Mouse (Mus musculus) cerebral cortex, adult 2 months (tissue): ENCODE results near the gene Catsperd.

Source experiments
- WGBS: fragments of 180-500 bp; shearing (Covaris S2); methylation state at CpG from one replicate; pipeline ENCODE4 v1.1.7; 2018; 5-methylcytosine and 5-hydroxymethylcytosine counted together

Catsperd gene

DNA sequence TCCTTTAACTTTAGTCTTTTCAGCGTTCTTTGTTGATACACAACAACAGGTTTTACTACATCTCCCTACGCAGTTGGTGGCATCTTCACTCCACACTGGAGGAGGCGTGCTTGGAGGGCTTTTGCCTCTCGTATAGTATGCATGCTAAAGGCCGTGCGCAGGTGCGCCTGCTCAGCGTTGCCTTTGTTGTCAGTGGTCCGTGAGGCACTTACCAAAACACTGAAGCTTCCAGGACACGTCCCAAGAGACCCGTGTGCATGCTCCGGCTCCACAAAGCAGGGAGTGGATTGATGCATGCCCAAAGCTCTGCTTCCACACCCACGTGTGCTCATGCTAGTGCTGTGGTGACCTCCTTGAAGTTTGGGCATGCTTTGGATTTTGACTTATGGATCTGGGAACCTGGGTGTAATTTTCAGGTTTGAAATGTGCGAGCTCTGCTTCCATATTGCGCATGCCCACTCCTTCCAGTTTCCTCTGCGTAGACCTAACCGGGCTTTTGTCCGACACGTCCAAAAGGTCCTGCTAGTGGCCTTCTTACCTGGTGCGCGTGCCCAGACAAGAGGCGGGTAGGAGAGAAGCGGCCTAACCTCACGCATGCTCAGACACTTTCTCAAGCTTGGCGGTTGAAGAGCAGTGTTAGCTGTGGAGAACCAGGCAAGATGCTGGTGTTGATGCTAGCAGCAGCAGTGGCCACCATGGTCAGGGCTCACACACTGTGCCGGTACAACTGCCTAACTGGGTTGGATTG lies at the start of gene Catsperd:
Gene Catsperd, plus strand, starts transcription at position 614 of the 748 bp plus-strand sequence.
- WGBS, result 13% methylated on average over 26 of the region's 26 CpGs

DNA sequence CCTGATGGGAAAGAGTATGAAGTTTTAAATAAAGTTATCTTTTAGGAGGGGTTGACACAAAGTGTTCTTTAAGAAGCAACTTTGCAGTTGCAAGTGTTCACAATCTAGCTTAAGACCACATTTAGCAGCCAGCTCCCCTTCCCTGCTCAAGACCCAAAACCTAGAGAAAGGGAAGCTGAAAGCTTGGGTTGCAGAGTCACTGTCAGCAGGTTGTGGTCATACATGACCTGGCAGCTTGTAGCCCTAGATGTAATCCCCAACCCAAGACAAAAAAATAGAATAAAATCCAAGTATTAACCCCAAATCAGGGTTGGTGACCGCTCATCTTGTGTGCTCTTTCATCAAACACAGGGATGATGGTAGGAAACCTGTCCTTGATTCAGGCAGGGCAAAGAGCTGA lies 44.9 kb upstream of the Catsperd start:
- 59% methylated on average over 1 of the region's 1 CpGs for WGBS

- 1% methylated on average over 33 of the region's 33 CpGs for WGBS
Observed at GRCm38 (mm10) chr17:56583611-56584256, 44.2 kb upstream of the Catsperd start.

- 1% methylated on average over 95 of the region's 101 CpGs for WGBS
Observed at GRCm38 (mm10) chr17:56584257-56585130, 43.4 kb upstream of the Catsperd start, which contains the start of the genes Safb2 and Safb. Safb2 (minus strand) TSS chr17:56584585. Safb (plus strand) TSS chr17:56584825.

DNA sequence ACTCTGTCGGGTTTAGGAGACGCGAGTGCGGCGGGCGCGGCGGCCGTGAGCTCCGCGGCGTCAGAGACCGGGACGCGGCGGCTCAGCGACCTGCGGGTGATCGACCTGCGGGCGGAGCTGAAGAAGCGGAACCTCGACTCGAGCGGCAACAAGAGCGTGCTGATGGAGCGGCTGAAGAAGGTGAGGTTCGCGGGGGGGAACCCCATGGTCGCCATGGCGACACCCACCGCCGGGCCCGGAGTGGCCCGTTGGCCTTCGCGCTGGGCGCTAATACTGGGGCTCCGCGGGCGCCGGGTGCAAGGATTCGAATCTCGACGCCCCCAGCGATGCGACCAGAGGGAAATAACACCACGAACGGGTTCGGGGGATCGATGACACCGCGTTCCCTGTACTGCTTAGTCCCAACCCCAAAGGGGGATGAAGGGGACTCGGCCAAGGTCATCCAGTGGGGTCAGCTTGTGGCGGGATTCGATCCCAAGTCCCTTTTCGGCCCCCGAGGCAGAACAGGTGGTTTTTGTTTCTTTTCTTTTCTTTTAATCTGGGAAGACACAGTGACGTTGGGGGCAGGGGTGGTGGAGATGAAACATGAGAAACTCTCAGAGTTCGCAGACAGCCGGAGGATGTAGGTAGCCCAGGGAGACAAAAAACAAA lies 42.6 kb upstream of the Catsperd start:
- under 1% methylated on average over 61 of the region's 61 CpGs for WGBS

DNA sequence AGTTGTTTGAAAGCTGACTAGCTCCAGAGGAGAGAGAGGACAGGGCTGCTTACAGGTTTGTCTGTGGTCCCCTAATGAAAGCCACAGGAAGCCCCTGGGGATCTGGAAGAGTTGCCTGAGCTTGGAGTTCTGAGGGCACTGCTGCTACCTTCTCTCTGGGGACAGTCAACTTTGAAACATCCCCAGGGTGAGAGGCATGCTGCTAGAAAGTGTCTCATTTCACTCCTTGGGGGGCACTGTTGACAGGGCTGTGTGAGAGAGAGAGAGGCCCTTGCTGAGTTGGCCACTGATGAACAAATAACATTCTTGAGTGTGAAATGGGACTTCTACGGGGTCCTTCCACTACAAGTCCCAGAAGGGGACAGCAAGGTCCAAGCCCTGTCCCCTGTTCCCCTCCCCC lies 40.2 kb upstream of the Catsperd start:
- WGBS, result 59% methylated on average over 1 of the region's 1 CpGs

- WGBS, result 90% methylated on average over 4 of the region's 4 CpGs
Observed at GRCm38 (mm10) chr17:56588921-56589320, 39.0 kb upstream of the Catsperd start.

DNA sequence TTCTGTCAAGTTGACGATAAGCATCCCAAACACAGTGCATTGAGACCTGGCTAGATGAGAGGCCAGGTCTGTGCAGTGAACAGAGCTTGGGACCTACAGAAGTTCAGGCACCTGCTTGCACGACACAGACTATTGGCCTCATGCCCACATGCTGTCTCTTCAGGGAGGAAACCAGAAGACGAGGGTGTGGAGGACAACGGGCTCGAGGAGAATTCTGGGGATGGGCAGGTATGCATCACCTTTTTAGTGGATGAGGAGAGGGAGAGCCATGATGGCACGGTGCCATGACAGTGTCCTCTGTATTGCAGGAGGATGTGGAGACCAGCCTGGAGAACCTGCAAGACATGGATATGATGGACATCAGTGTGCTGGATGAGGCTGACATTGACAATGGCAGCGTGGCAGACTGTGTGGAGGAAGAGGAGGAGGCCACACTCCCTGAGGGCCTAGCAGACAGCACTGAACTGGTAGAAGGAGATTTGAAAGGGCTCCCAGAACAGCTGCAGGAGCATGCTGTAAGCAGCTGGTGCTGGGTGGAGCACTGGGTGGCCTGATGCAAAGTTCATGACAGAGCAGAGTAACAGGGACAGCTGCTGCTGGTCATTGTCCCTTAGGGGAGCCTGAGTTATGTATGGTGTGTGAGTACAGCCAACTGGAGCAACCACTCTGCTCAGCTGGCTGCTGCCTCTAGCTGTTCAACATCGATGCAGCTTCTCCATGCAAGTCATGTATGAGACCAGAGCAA lies 34.2 kb upstream of the Catsperd start:
- WGBS, result 59% methylated on average over 8 of the region's 8 CpGs

DNA sequence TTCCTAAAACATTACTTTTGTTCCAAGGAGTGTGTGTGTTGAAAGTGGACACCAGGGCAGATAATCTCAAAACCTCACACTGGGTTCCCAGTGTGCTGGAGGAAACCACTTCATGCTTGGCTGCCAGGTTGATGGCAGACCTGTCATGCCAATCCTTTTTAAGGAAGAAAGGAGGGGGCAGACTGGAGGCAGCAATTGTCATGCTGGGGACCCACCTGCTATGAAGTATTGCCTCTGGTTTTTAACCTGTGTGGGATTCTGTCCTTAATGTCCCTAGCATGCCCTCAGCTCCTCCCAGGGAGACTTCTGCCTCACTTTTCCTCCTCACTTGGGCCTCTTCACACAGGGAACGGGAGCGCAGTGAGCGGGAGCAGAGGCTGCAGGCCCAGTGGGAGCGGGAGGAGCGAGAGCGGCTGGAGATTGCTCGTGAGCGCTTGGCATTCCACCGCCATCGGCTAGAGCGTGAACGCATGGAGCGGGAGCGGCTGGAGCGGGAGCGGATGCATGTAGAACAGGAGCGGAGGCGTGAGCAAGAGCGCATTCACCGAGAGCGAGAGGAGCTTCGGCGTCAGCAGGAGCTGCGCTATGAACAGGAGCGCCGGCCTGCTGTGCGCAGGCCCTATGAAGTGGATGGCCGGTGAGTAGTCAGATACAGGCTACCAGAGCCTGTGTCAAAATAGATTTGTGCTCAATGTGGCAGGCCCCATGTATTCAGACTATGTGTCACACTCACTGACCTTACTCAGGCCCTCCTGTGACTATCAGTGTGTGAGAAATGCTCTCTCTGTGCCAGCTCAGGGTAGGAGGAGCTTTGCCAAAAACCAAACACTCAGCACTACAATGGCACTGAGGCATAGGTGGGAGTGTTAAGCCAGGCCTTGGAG lies 24.5 kb upstream of the Catsperd start:
- 93% methylated on average over 28 of the region's 28 CpGs for WGBS

DNA sequence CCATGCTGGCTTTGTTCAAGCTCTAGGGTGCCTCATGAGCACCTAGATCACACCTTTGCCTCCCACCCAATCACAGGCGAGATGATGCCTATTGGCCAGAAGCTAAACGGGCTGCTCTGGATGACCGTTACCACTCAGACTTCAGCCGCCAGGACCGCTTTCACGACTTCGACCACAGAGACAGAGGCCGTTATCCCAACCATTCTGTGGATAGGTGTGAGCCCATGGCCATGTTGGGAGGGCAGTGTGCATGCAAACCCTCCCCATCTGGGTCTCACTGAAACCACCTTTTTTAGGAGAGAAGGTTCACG lies 23.9 kb upstream of the Catsperd start:
- WGBS, result 83% methylated on average over 9 of the region's 9 CpGs

DNA sequence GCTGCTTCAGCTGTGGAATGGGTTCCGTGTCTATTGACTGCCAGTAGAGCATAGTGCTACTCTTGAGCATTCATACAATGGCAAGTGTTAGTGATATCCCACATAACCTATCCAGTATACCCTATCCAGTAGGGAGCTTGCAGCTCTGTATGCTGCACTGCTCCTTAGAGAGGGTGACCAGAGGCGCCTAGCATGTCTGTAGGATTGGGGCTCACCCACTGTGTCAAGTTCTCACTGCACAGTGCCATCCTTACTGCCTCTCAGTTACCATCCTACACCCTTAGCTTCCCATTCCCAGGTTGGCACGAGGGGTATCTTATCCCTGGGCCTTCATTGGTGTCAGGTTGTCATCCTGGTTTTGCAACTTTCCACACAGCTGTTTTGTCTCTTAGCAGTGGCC lies 23.5 kb upstream of the Catsperd start:
- WGBS, result 83% methylated on average over 3 of the region's 3 CpGs

DNA sequence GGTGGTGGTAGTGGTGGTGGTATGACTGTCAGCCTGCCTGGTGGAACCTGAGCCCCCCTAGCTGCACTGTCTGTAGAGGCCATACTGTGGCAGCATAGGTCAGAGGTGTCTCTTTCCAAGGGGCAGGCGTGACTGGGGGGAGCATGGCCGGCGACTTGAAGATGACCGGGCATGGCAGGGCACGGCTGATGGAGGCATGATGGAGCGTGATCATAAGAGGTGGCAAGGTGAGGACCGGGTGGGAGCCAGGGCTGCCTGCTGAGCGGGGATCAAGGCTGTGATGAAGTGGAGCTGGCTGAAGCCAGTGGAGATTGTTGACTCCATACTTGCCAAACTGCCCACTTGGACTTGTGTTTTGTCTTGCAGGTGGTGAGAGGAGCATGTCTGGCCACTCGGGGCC lies 22.5 kb upstream of the Catsperd start:
- 85% methylated on average over 9 of the region's 9 CpGs for WGBS

GRCm38 (mm10) chr17:56607521-56608062 lies 20.4 kb upstream of the Catsperd start:
- WGBS, result 69% methylated on average over 3 of the region's 3 CpGs

- WGBS, result 47% methylated on average over 5 of the region's 5 CpGs
Observed at GRCm38 (mm10) chr17:56608699-56609098, 19.2 kb upstream of the Catsperd start.

GRCm38 (mm10) chr17:56609452-56610171 lies 18.3 kb upstream of the Catsperd start, which contains the start of gene 2410015M20Rik:
2410015M20Rik (minus strand) TSS chr17:56609771.
- WGBS, result under 1% methylated on average over 44 of the region's 44 CpGs

DNA sequence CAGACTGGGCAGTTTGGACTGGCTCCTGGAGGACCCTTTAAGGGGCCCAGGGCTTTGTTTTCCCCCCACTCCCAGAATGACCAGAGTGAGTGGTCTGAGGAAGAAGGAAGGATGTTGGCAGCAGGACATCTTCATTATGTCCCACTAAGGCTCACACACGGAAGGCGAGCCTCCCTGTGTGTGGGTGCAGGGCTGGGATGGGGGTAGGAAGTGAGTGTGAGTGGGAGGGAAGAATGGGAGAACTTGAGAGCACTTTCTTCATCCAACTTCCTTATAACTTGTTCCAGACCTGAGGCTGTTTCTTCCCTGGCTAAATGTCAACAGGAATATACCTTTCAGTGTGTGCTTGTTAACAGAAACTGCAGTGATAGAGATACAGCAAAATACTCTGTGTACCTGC lies 16.6 kb upstream of the Catsperd start:
- 50% methylated on average over 2 of the region's 2 CpGs for WGBS

DNA sequence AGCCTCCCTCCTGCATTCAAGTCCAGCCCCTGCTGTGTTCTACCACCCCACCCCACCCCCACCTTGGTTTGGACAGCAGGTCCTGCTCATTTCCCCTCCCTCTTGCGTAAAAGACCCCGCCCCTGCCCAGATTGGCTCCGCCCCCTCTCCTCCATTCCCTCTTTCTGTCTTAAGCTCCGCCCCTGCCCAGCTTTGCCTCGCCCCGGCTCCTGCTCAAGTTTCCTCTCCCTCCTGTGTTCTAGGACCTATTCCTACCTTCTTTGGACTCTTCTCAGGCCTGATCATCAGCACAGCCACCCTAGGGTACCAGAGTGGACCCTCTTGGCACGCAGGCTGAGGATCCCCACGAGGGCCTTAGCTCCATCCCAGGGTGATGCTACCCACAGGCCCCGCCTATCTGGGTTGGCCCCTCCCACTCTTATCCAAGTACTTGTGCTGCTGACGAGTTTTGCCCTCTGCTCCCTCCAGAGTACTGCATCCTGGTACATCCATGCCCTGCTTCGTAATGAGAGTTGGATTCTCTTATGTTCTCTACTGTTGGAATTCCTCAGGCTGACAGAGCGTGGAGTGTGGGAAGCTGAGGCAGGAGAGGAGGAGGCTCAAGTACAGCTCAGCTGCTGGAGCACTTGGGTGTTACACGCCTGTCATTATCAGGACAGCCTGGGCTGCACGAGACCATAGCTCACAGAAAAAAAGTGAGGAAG lies 15.9 kb upstream of the Catsperd start:
- WGBS, result 18% methylated on average over 14 of the region's 14 CpGs

GRCm38 (mm10) chr17:56612565-56612939 lies 15.4 kb upstream of the Catsperd start:
- WGBS, result 78% methylated on average over 10 of the region's 10 CpGs
